Mouse (Mus musculus): ENCODE results near the gene Padi1. TPM values are rescaled to one million over a fixed set of nuclear protein-coding genes. Genes with fewer than 3 reads are reported as not detected.
A peak's percentile ranks its signal among the peaks of the same experiment; 100 is the strongest.

Padi1 gene
- polyA plus RNA-seq, 1 experiment: 0.01 TPM

DNA sequence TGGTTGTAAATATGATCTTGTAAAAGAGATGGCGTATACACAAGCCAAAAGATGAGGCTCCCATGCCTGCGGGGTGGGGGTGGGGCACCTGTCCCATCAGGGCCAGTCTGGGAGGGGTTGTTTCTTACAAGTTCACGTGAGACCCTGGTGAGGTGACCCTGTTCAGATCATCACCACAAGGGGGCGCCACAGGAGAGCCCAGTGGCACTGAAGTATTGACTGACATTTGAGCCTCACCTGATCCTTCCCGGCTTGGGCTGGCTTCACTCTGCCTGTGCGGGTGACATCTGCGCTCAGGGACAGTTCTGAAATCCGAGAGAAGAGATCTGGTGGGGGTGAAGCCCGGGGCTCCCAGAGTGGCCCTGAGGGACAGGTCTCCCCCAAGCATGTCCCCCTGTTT is 82.4 kb downstream of the Padi1 start:
- Histone ChIP-seq H3K4me3 (ENCODE audit: insufficient read depth, poor library complexity, severe bottlenecking) (no peak overlapping the region), H3K79me3 (ENCODE audit: low read depth) (no peaks in the 10 kb centered on the region), H3ac (ENCODE audit: control insufficient read depth, insufficient read length, low read depth) (no peak overlapping the region), H3K27me3 (ENCODE audit: control insufficient read depth, insufficient read depth, insufficient read length) (peaks cover 4% of the 10 kb centered on the region), H3K36me3 (ENCODE audit: control insufficient read depth, insufficient read depth) (no peaks in the 10 kb centered on the region), H3K79me2 (ENCODE audit: control insufficient read depth, insufficient read depth) (no peaks in the 10 kb centered on the region)
- TF ChIP-seq FOSL1 (IDR thresholded peaks at IDR 0.05; ENCODE audit: insufficient read depth, low read length, poor library complexity, severe bottlenecking): no peak
- TF ChIP-seq CTCF (IDR thresholded peaks at IDR 0.05; ENCODE audit: control insufficient read depth, insufficient read depth, insufficient read length): peak; percentile 61
- no peak for TF ChIP-seq USF1 (IDR thresholded peaks at IDR 0.05; ENCODE audit: low read depth)
- TF ChIP-seq MYOG (IDR thresholded peaks at IDR 0.05; ENCODE audit: control insufficient read depth, extremely low read depth, insufficient read length): no peak

Other genes with a start within 250 kb of the Padi1 start
- gene Arhgef10l, start 179.8 kb downstream of the Padi1 start, polyA plus RNA-seq (2012; fragmentation: generic; extraction: Trizol): 27.8 TPM
- 213 TPM for gene Rcc2, start 145.2 kb downstream of the Padi1 start, polyA plus RNA-seq (2012; fragmentation: generic; extraction: Trizol)
- gene Padi6, start 103.1 kb downstream of the Padi1 start, polyA plus RNA-seq (2012; fragmentation: generic; extraction: Trizol): not detected
- gene Padi4, start 71.5 kb downstream of the Padi1 start, polyA plus RNA-seq (2012; fragmentation: generic; extraction: Trizol): 0.02 TPM
- gene Padi3, start 35.1 kb downstream of the Padi1 start, polyA plus RNA-seq (2012; fragmentation: generic; extraction: Trizol): 1.1 TPM
- 2.1 TPM for gene Padi2, start 60.6 kb upstream of the Padi1 start, polyA plus RNA-seq (2012; fragmentation: generic; extraction: Trizol)
- gene Sdhb, start 115.4 kb upstream of the Padi1 start, polyA plus RNA-seq (2012; fragmentation: generic; extraction: Trizol): 370 TPM
- 17.1 TPM for gene Atp13a2, start 141.1 kb upstream of the Padi1 start, polyA plus RNA-seq (2012; fragmentation: generic; extraction: Trizol)
- gene Mfap2, start 164.6 kb upstream of the Padi1 start, polyA plus RNA-seq (2012; fragmentation: generic; extraction: Trizol): 2.0 TPM
- gene Crocc, start 214.8 kb upstream of the Padi1 start, polyA plus RNA-seq (2012; fragmentation: generic; extraction: Trizol): 6.0 TPM
- 70.2 TPM for gene Necap2, start 232.6 kb upstream of the Padi1 start, polyA plus RNA-seq (2012; fragmentation: generic; extraction: Trizol)
- not detected for gene Spata21, start 242.6 kb upstream of the Padi1 start, polyA plus RNA-seq (2012; fragmentation: generic; extraction: Trizol)

All from C2C12 (cell line).